Mouse (Mus musculus): ENCODE data around the gene Gm13889. TPM values are rescaled to one million over a fixed set of nuclear protein-coding genes. Genes with fewer than 3 reads are reported as not detected.
A peak's percentile ranks its signal among the peaks of the same experiment; 100 is the strongest.

Gene Gm13889
- total RNA-seq, 2 experiments from 2014 or later, result 54.6 to 63.1 TPM

DNA sequence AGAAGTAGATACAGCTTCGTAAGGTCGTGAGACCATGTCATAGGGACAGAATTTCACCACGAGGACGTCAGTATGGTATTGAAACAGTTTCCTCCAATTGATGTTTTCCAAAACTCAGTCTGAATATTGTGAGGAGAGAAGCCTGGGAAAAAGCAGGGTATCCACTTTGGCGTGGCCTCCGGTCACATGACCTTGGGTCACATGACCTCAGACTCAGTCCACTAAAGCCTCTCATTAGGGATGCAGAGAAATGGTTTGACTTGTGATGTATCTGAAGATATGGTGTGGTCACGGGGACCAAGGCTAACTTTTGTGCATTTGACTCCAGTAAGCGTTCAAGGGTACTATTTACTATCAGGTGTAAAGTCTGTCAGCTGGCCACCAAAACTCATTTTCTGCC lies 2.3 kb upstream of the Gm13889 start:
- DNase-seq (ENCODE audit: low spot score in 2 of 2), result no peak

DNA sequence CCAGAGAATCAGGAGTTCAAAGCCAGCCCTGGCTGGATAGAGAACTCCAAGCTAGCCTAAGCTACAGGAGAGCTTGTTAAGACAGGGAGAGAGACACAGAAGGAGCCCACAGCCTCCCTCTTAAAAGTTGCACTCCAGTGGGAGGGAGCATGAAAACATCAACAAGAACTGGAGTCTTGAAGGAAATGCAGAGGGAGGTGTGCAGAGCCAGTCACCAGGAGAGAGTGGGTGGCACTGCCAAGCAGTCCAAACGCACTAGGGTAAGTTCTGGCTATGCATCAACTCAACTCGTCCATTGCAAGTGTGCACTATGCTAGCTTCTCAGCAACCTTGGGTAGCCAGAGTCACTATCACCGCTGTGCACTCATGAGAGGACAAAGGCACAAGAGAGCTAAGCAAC lies 1.2 kb upstream of the Gm13889 start:
- no peak for DNase-seq (ENCODE audit: low spot score in 2 of 2)

- no peak for DNase-seq (ENCODE audit: low spot score in 2 of 2)
Measured at GRCm38 (mm10) chr2:93957785-93958175, 779 bp upstream of the Gm13889 start.

- DNase-seq (ENCODE audit: low spot score in 2 of 2), result peak; percentile 48 to 67
Measured at GRCm38 (mm10) chr2:93956331-93956801, 635 bp downstream of the Gm13889 start.

GRCm38 (mm10) chr2:93955886-93956285 lies 1.1 kb downstream of the Gm13889 start:
- no peak for DNase-seq (ENCODE audit: low spot score in 2 of 2)

- peak in 1 of 2 experiments; percentile 24 for DNase-seq (ENCODE audit: low spot score in 2 of 2)
Measured at GRCm38 (mm10) chr2:93954781-93955578, 2.0 kb downstream of the Gm13889 start.

GRCm38 (mm10) chr2:93953726-93954125 lies 3.3 kb downstream of the Gm13889 start:
- DNase-seq (ENCODE audit: low spot score in 2 of 2), result no peak

DNA sequence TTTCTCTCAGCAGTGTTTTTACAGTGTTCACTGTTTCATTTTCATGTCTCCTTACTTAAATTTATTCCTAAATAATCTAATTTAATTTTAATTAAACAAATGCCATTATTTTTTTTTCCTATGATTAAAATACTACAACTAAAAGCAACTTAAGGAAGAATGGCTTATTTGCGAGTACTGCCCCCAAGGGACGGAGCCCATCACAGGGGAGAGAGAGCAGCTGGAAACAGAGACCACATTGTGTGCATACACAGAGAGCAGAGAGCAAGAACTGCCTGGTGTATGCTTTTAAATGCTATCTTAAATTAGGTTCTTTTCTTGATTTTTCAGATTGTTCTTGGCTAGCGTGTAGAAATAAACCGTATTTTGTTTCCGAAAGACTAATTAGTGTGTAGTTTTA lies 10.0 kb downstream of the Gm13889 start:
- DNase-seq (ENCODE audit: low spot score in 2 of 2), result no peak

DNA sequence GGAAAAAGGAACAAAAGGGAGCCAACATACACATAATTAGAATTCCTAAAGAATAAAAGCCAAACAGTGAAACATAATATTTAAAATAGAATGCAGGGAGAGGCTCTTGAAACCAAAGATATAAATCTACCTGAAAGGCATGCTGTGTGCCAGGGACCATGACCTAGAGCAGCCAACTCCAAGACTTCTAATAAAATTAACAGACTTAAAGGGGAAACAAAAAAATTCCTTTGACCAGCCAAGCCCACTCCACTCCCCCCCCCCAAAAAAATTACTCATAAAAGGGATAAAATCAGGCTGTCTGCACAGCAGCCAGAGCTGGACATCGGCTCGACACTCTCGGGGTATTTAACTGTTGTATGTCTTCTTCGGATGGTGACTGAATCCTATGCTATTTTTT lies 12.1 kb downstream of the Gm13889 start:
- no peak for DNase-seq (ENCODE audit: low spot score in 2 of 2)

- DNase-seq (ENCODE audit: low spot score in 2 of 2), result no peak
Measured at GRCm38 (mm10) chr2:93944099-93944498, 12.9 kb downstream of the Gm13889 start.

DNA sequence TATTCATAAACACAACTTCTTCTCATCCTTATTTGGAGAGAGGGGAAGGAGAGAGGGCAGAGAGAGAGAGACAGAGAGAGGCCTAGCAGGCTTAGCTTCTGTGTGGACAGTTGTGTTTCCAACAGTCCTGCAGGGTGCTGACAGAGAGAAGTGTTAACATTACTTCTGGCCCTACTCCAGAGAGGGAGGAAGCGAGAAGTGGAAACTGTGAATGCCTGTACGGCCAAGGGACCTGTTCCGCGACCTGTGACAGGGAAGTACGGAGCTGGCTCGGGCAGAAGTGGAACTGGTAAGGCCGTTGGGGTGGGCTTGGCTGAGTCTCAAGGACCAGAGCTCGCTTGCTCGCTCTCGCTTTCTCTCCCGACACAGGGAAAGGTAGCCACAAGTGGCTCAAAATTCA lies 15.3 kb downstream of the Gm13889 start:
- no peak for DNase-seq (ENCODE audit: low spot score in 2 of 2)

- no peak for DNase-seq (ENCODE audit: low spot score in 2 of 2)
Measured at GRCm38 (mm10) chr2:93938534-93938933, 18.5 kb downstream of the Gm13889 start.

DNA sequence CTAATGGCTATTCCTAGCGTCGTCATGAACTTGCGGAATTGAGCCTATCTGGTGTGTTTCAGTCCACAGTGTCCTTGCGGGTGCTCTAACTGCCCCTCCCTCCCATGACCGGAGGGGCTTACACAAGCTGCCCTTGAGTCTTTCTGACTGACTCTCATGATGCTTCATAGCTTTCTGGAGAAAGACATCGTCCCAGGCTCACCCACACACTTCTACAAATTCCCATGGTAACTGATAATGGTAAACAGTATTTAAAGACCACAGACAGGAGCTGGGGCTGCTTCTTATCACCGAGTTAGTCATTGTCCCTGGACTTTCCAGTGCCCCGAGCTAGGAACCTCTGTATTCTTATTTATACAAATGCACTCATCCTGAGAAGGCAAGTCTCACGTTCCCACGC lies 28.1 kb downstream of the Gm13889 start:
- no peak for DNase-seq (ENCODE audit: low spot score in 2 of 2)

- peak; percentile 34 to 43 for DNase-seq (ENCODE audit: low spot score in 2 of 2)
Measured at GRCm38 (mm10) chr2:93927701-93928437, 29.1 kb downstream of the Gm13889 start.

- no peak for DNase-seq (ENCODE audit: low spot score in 2 of 2)
Measured at GRCm38 (mm10) chr2:93926141-93926540, 30.9 kb downstream of the Gm13889 start.

GRCm38 (mm10) chr2:93919093-93919492 lies 37.9 kb downstream of the Gm13889 start:
- DNase-seq (ENCODE audit: low spot score in 2 of 2), result no peak

- DNase-seq (ENCODE audit: low spot score in 2 of 2), result no peak
Measured at GRCm38 (mm10) chr2:93913552-93913951, 43.4 kb downstream of the Gm13889 start.

GRCm38 (mm10) chr2:93911942-93912341 lies 45.1 kb downstream of the Gm13889 start:
- peak in 1 of 2 experiments; percentile 30 for DNase-seq (ENCODE audit: low spot score in 2 of 2)

GRCm38 (mm10) chr2:93909716-93910115 lies 47.3 kb downstream of the Gm13889 start:
- DNase-seq (ENCODE audit: low spot score in 2 of 2), result no peak

DNA sequence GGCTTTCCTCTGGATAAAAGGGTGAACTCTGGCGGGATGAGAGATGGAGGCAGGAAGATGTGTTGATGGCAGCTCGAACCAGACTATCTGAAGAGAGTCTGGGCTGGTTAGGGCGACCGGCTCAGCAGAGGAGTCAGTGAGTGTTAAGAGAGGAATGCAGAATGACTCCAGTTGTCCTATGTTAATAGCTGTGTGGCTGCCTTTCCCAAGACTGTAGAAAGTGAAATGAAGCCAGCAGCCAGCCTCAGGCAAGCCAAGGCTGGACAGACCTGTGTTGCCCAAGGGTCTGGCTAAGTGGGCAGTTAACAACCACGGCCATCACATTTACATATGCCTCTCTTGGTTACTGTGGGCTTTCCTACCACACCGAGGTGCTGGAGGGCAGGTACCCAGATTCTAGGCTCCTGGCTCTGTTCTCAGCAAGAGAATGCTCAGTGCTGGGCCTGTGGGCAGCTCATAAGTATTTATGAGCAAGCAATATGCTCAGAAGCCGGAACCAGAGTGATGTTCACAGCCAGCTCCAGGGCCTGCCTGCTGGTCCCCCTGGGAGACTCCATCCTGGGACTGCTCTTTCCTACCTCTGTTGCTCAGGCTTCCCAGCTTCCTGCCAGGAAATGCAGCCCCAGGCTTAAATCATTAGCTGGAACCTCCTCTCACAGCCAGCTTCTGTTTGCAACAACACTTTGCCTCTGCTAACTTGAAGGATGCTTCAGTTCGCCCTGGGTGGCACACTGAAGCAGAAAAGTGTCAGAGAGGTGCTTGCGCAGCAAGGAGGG lies 49.3 kb downstream of the Gm13889 start:
- no peak for DNase-seq (ENCODE audit: low spot score in 2 of 2)

GRCm38 (mm10) chr2:93906316-93906715 lies 50.7 kb downstream of the Gm13889 start:
- DNase-seq (ENCODE audit: low spot score in 2 of 2), result no peak
